Mouse (Mus musculus): ENCODE data around the gene Camta1.

GRCm38 (mm10) chr4:151746002-151746606 lies 115.6 kb downstream of the Camta1 start:
- TF ChIP-seq CTCF (conservative IDR thresholded peaks at IDR 0.05; ENCODE audit: insufficient read depth, insufficient read length, low read depth, low read length) = no peak
- no peak for TF ChIP-seq POLR2A (IDR thresholded peaks at IDR 0.05; ENCODE audit: low read depth, low read length)
